18 mouse cellular contexts compared by ENCODE assay signal in genomic region chr3:51481881-51482280, GRCm38 (mm10).
"Had no signal": no experiment of that assay in that cellular context is flagged by ENCODE, and none has a peak within 500 bp of the region (broad histone marks: within the 10 kb centered on the region; RNA-seq: fewer than 3 reads in every experiment).

No protein-coding gene starts in this region.

- H3K27me3 ChIP-seq: lung, embryonic 15.5 days; megakaryocyte, embryonic 14.5 days; midbrain, embryonic 13.5 days; midbrain, embryonic 15.5 days; neural tube, embryonic 12.5 days; stomach, embryonic 15.5 days had no signal

- H3K9ac ChIP-seq: liver, postnatal 0 days; lung, embryonic 15.5 days; midbrain, embryonic 13.5 days; midbrain, embryonic 15.5 days; neural tube, embryonic 12.5 days; stomach, embryonic 15.5 days had no signal

- H3K36me3 ChIP-seq: lung, embryonic 15.5 days; midbrain, embryonic 15.5 days; neural tube, embryonic 12.5 days; stomach, embryonic 15.5 days had no signal

- ATAC-seq: liver, postnatal 0 days; lung, postnatal 0 days; midbrain, embryonic 13.5 days; midbrain, embryonic 15.5 days had no signal

- H3K4me2 ChIP-seq: lung, embryonic 15.5 days; midbrain, embryonic 11.5 days; midbrain, embryonic 13.5 days; midbrain, embryonic 15.5 days; neural tube, embryonic 12.5 days; stomach, embryonic 15.5 days had no signal

- DNase-seq: liver, postnatal 0 days; lung, adult 2 months; lung, postnatal 14 days; lung, postnatal 36 days; right cerebral cortex, postnatal 14 days; thymus, adult 2 months; thymus, postnatal 25 days; thymus, postnatal 4 days had no signal

- H3K9me3 ChIP-seq: lung, embryonic 15.5 days; megakaryocyte, embryonic 14.5 days; midbrain, embryonic 13.5 days; midbrain, embryonic 15.5 days; neural tube, embryonic 12.5 days; stomach, embryonic 15.5 days had no signal

- H3K4me3 ChIP-seq: lung, embryonic 15.5 days; megakaryocyte, embryonic 14.5 days; midbrain, embryonic 13.5 days; midbrain, embryonic 15.5 days; neural tube, embryonic 12.5 days; stomach, embryonic 15.5 days had no signal

- H3K27ac ChIP-seq: lung, embryonic 15.5 days; macrophage; midbrain, embryonic 13.5 days; midbrain, embryonic 15.5 days; neural tube, embryonic 12.5 days; stomach, embryonic 15.5 days; stomach, postnatal 0 days had no signal
